Mouse (Mus musculus) forebrain, embryonic 15.5 days (tissue): ENCODE results near the gene Kbtbd7. TPM values are rescaled to one million over a fixed set of nuclear protein-coding genes. Genes with fewer than 3 reads are reported as not detected.

Experiments
- ATAC-seq: fragments of 200-750 bp; cut with Nextera tagmentation; replicated peaks from 2 replicates; pipeline ENCODE4 v1.8.0; 2017; ENCODE audit warnings: mild to moderate bottlenecking, moderate TSS enrichment, moderate library complexity
- H3K27ac ChIP-seq: fragments of 300-500 bp; sonication (generic); replicated peaks from 2 replicates; pipeline ENCODE4 v1.5.1; 2015; ENCODE audit warnings: mild to moderate bottlenecking, inconsistent platforms
- H3K27me3 ChIP-seq: fragments of 300-500 bp; sonication (generic); 2 replicates; pipeline ENCODE4 v1.6.1; 2015; ENCODE audit warnings: inconsistent platforms
- H3K36me3 ChIP-seq: fragments of 300-500 bp; sonication (generic); 2 replicates; pipeline ENCODE4 v1.6.1; 2015; ENCODE audit warnings: mild to moderate bottlenecking, inconsistent platforms
- H3K4me1 ChIP-seq: fragments of 300-500 bp; sonication (generic); 2 replicates; pipeline ENCODE4 v1.6.1; 2015; ENCODE audit warnings: inconsistent platforms
- H3K4me2 ChIP-seq: fragments of 300-500 bp; sonication (generic); replicated peaks from 2 replicates; pipeline ENCODE4 v1.6.1; 2015; ENCODE audit warnings: mild to moderate bottlenecking, inconsistent platforms
- H3K4me3 ChIP-seq: fragments of 300-500 bp; sonication (generic); 2 replicates; pipeline ENCODE4 v1.5.1; 2015; ENCODE audit warnings: mild to moderate bottlenecking, inconsistent platforms
- H3K9ac ChIP-seq: fragments of 300-500 bp; sonication (generic); replicated peaks from 2 replicates; pipeline ENCODE4 v1.6.1; 2015; ENCODE audit warnings: mild to moderate bottlenecking, inconsistent platforms
- H3K9me3 ChIP-seq: fragments of 300-500 bp; sonication (generic); 2 replicates; pipeline ENCODE4 v1.6.1; 2016; ENCODE audit warnings: inconsistent platforms
- WGBS: fragments of 180-500 bp; shearing (Covaris S2); methylation state at CpG from one replicate; pipeline ENCODE4 v1.1.7; 2015; ENCODE audit warnings: mixed read lengths; 5-methylcytosine and 5-hydroxymethylcytosine counted together
- polyA plus RNA-seq: library from polyadenylated mRNA; unstranded; fragments of >200 nt; fragmentation: Nextera tagmentation; extraction: Ambion mirVana; gene quantifications from 2 replicates; pipeline ENCODE4 v1.2.1, GENCODE M21; 2015

Gene Kbtbd7
- polyA plus RNA-seq, 1 experiment from 2014 or later = 23.7 TPM

GRCm38 (mm10) chr14:79460988-79461387 lies 34.7 kb downstream of the Kbtbd7 start:
- Histone ChIP-seq H3K4me3 (no peak overlapping the region), H3K4me1 (no peaks in the 10 kb centered on the region), H3K4me2 (no peak overlapping the region), H3K9me3 (no peaks in the 10 kb centered on the region), H3K27me3 (no peaks in the 10 kb centered on the region), H3K36me3 (peaks cover 49% of the 10 kb centered on the region), H3K9ac (no peak overlapping the region), H3K27ac (no peak overlapping the region)
- WGBS = 90% methylated on average over 4 of the region's 4 CpGs
- ATAC-seq = no peak

GRCm38 (mm10) chr14:79465623-79466022 lies 39.3 kb downstream of the Kbtbd7 start:
- 84% methylated on average over 1 of the region's 1 CpGs for WGBS
- H3K9ac ChIP-seq = no peak overlapping the region
- H3K9me3 ChIP-seq = no peaks in the 10 kb centered on the region
- H3K36me3 ChIP-seq = peaks cover 77% of the 10 kb centered on the region
- no peaks in the 10 kb centered on the region for H3K4me1 ChIP-seq
- ATAC-seq = no peak
- no peaks in the 10 kb centered on the region for H3K27me3 ChIP-seq
- H3K4me3 ChIP-seq = no peak overlapping the region
- no peak overlapping the region for H3K4me2 ChIP-seq
- no peak overlapping the region for H3K27ac ChIP-seq

GRCm38 (mm10) chr14:79467621-79468020 lies 41.3 kb downstream of the Kbtbd7 start:
- Histone ChIP-seq H3K4me2 (no peak overlapping the region), H3K9ac (no peak overlapping the region), H3K36me3 (peaks cover 80% of the 10 kb centered on the region), H3K9me3 (no peaks in the 10 kb centered on the region), H3K4me1 (no peaks in the 10 kb centered on the region), H3K27ac (no peak overlapping the region), H3K27me3 (no peaks in the 10 kb centered on the region), H3K4me3 (no peak overlapping the region)
- ATAC-seq = no peak
- WGBS = 23% methylated on average over 3 of the region's 3 CpGs

- no peak for ATAC-seq
- 90% methylated on average over 2 of the region's 2 CpGs for WGBS
- H3K36me3 ChIP-seq = peaks cover 70% of the 10 kb centered on the region
Observed at GRCm38 (mm10) chr14:79473384-79473783, 47.1 kb downstream of the Kbtbd7 start.

More at GRCm38 (mm10) chr14:79473384-79473783, 47.1 kb downstream of the Kbtbd7 start:
- Histone ChIP-seq H3K27ac (no peak overlapping the region), H3K4me1 (peaks cover 6% of the 10 kb centered on the region; the same call in 1 of the 2 replicates), H3K4me3 (no peak overlapping the region), H3K27me3 (no peaks in the 10 kb centered on the region), H3K4me2 (no peak overlapping the region), H3K9me3 (no peaks in the 10 kb centered on the region), H3K9ac (no peak overlapping the region)

Other genes starting within 250 kb of the Kbtbd7 start
- gene Zfp957, start 179.1 kb upstream of the Kbtbd7 start, polyA plus RNA-seq = not detected in 2 replicates
- gene Rgcc, start 124.9 kb upstream of the Kbtbd7 start, polyA plus RNA-seq = 67.3 and 68.3 TPM in 2 replicates
- 30.2 and 31.5 TPM in 2 replicates for gene Naa16, start 35.7 kb upstream of the Kbtbd7 start, polyA plus RNA-seq
- gene Mtrf1, start 28.7 kb upstream of the Kbtbd7 start, polyA plus RNA-seq = 10.2 and 11.3 TPM in 2 replicates
- gene Kbtbd6, start 25.3 kb downstream of the Kbtbd7 start, polyA plus RNA-seq = 3.0 and 4.0 TPM in 2 replicates
- gene Elf1, start 54.7 kb downstream of the Kbtbd7 start, polyA plus RNA-seq = 3.3 and 3.7 TPM in 2 replicates
- 43.4 and 46.8 TPM in 2 replicates for gene Wbp4, start 55.0 kb downstream of the Kbtbd7 start, polyA plus RNA-seq
- gene Sugt1, start 161.2 kb downstream of the Kbtbd7 start, polyA plus RNA-seq = 116 and 122 TPM in 2 replicates
- 1.5 and 2.6 TPM in 2 replicates for gene Cnmd, start 235.7 kb downstream of the Kbtbd7 start, polyA plus RNA-seq